Mouse (Mus musculus) limb, embryonic 11.5 days (tissue): ENCODE data around the gene Fam102b. TPM values are rescaled to one million over a fixed set of nuclear protein-coding genes. Genes with fewer than 3 reads are reported as not detected.
A peak's percentile ranks its signal among the peaks of the same experiment; 100 is the strongest.

Experiments used
- ATAC-seq: fragments of 200-750 bp; cut with Nextera tagmentation; 2 replicates; pipeline ENCODE4 v1.8.0; 2017; ENCODE audit warnings: low read depth; ENCODE audit not compliant: insufficient number of reproducible peaks, low FRiP score, low TSS enrichment
- DNase-seq: peaks from one replicate; pipeline ENCODE4 v3.0.0-alpha.2; 2015; ENCODE audit warnings: low spot score
- H3K27ac ChIP-seq: fragments of 300-500 bp; sonication (generic); replicated peaks from 2 replicates; pipeline ENCODE4 v1.5.1; 2014; ENCODE audit warnings: low read depth, mild to moderate bottlenecking, low read length
- H3K27me3 ChIP-seq: fragments of 300-500 bp; sonication (generic); 2 replicates; pipeline ENCODE4 v1.6.1; 2014; ENCODE audit warnings: mild to moderate bottlenecking, low read length, mixed read lengths; ENCODE audit not compliant: control insufficient read depth, insufficient read depth
- H3K36me3 ChIP-seq: fragments of 300-500 bp; sonication (generic); 2 replicates; pipeline ENCODE4 v1.6.1; 2014; ENCODE audit warnings: mild to moderate bottlenecking, low read length, moderate library complexity, mixed read lengths; ENCODE audit not compliant: control insufficient read depth, insufficient read depth
- H3K4me1 ChIP-seq: fragments of 300-500 bp; sonication (generic); 2 replicates; pipeline ENCODE4 v1.6.1; 2014; ENCODE audit warnings: low read length, mixed read lengths; ENCODE audit not compliant: control insufficient read depth, insufficient read depth
- H3K4me2 ChIP-seq: fragments of 300-500 bp; sonication (generic); 2 replicates; pipeline ENCODE4 v1.6.1; 2014; ENCODE audit warnings: low read depth, mild to moderate bottlenecking, moderate library complexity; ENCODE audit not compliant: severe bottlenecking
- H3K4me3 ChIP-seq: fragments of 300-500 bp; sonication (generic); 2 replicates; pipeline ENCODE4 v1.5.1; 2014; ENCODE audit warnings: low read depth, low read length
- H3K9ac ChIP-seq: fragments of 300-500 bp; sonication (generic); 2 replicates; pipeline ENCODE4 v1.6.1; 2014; ENCODE audit warnings: mild to moderate bottlenecking, low read length
- H3K9me3 ChIP-seq: fragments of 300-500 bp; sonication (generic); 2 replicates; pipeline ENCODE4 v1.6.1; 2016; ENCODE audit warnings: low read length; ENCODE audit not compliant: control insufficient read depth
- WGBS: fragments of 180-500 bp; shearing (Covaris S2); extraction: QIAGEN DNeasy Blood & Tissue Kit; methylation state at CpG from one replicate; pipeline ENCODE4 v1.1.7; 2014; 5-methylcytosine and 5-hydroxymethylcytosine counted together
- microRNA-seq: library from miRNA; unstranded; fragments of <30 nt; microRNA quantifications from one replicate; pipeline ENCODE4, GENCODE M21; 2016
- polyA plus RNA-seq: library from polyadenylated mRNA; unstranded; fragments of >200 nt; fragmentation: Nextera tagmentation; extraction: Ambion mirVana; gene quantifications from 2 replicates; pipeline ENCODE4 v1.2.1, GENCODE M21; 2014

The Fam102b gene
- polyA plus RNA-seq, 1 experiment from 2014 or later = 7.7 TPM

DNA sequence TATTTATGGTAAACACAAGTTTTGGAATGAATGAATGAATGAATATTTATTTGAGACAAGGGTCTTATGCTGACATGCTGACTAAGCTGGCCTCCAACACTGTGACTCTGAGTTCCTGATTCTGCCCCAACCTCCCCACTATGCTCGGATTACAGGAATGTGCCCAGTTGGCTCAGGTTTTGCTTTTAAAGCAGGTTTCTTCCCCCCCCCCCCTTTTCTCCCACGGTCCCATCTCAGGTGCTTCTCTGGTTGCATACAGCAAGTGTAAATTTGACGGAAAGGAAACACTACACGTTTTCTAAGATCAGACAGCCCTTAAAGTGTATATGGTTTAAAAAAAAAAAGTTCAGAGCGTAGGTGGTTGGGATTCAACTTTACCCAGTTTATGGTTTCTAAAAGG is 87.8 kb downstream of the Fam102b start, which contains the start of gene Henmt1:
TSS of gene Henmt1 (plus strand) at position 301 of the 400 bp plus-strand sequence.
- no peaks in the 10 kb centered on the region for H3K27me3 ChIP-seq
- H3K36me3 ChIP-seq = no peaks in the 10 kb centered on the region
- ATAC-seq = no peak
- WGBS = 82% methylated on average over 5 of the region's 5 CpGs
- no peaks in the 10 kb centered on the region for H3K9me3 ChIP-seq
- peak within 1 kb of the TSS; percentile 40 for H3K4me2 ChIP-seq
- H3K4me1 ChIP-seq = no peaks in the 10 kb centered on the region
- H3K9ac ChIP-seq = no peak within 1 kb of the TSS
- H3K27ac ChIP-seq = no peak within 1 kb of the TSS
- DNase-seq = no peak
- H3K4me3 ChIP-seq = peak within 1 kb of the TSS; percentile 14; the same call in 1 of the 2 replicates

DNA sequence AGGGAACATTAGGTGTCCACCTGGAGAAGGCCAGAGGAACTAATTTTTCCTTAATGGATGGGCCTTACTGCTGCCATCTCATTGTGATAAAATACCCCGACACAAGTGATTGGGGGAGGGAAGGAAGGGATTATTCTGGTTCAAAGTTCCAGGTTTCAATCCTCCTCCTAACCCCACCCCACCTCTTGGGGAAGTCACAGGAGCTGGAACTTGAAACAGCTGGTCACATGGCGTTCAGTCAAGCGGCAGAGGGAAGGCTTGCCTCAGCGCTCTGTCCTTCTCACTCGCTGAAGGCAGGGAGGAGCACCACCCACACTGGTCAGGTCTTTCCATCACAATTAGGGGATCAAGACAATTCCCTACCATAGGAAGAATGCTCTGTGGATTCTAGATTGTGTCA is 88.7 kb downstream of the Fam102b start:
- no peak for DNase-seq
- Histone ChIP-seq H3K9ac (no peak overlapping the region), H3K36me3 (no peaks in the 10 kb centered on the region), H3K4me2 (no peak overlapping the region), H3K27ac (no peak overlapping the region), H3K4me3 (no peak overlapping the region), H3K9me3 (no peaks in the 10 kb centered on the region), H3K4me1 (no peaks in the 10 kb centered on the region), H3K27me3 (no peaks in the 10 kb centered on the region)
- no peak for ATAC-seq
- WGBS = 88% methylated on average over 5 of the region's 5 CpGs

DNA sequence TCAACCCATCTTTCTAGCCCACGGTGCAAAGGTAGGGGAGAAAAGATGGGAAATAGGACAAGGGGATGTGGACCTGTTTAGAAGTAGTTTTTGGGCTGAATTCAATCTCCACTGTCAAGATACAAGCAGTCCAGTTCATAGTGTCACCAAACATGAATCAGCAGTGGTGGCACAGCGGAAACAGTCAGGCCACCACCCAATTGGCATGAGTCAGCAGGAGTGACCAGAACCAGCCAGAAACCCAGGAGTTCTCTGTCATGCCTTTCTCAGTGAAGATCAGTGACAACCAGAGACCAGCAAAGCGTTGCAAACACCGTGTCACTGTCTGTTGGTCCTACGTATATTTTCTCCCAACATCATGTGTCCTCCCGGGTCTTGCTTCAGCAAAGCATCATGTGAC is 93.8 kb downstream of the Fam102b start:
- DNase-seq (no peak), ATAC-seq (no peak)
- WGBS = 89% methylated on average over 6 of the region's 6 CpGs
- Histone ChIP-seq H3K4me2 (no peak overlapping the region), H3K27me3 (no peaks in the 10 kb centered on the region), H3K4me3 (no peak overlapping the region), H3K9ac (no peak overlapping the region), H3K9me3 (no peaks in the 10 kb centered on the region), H3K27ac (no peak overlapping the region), H3K4me1 (no peaks in the 10 kb centered on the region), H3K36me3 (no peaks in the 10 kb centered on the region)

DNA sequence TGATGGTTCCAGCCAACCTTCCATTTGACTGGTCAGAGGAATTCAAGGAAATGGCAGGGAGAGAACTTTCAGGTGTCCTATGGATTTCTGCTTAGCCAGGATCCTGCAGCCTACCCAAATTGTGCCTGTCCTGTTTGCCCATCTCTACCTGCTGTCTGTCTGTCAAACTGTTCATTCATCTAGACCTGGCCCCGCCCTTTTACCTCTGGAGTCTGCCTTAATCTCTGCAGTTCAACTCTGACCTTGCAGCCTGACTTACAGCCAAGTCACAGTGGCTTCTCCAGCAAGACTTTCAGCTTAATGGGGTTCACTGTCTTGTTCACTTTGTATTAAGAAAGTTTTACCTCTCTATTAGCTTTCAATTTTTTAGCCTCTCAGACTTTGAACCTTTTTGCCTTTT is 101.1 kb downstream of the Fam102b start:
- Histone ChIP-seq H3K4me3 (no peak overlapping the region), H3K4me2 (no peak overlapping the region), H3K9ac (no peak overlapping the region), H3K4me1 (no peaks in the 10 kb centered on the region), H3K27me3 (no peaks in the 10 kb centered on the region), H3K9me3 (no peaks in the 10 kb centered on the region), H3K27ac (no peak overlapping the region), H3K36me3 (no peaks in the 10 kb centered on the region)
- DNase-seq = no peak
- WGBS = 69% methylated on average over 1 of the region's 1 CpGs
- no peak for ATAC-seq

DNA sequence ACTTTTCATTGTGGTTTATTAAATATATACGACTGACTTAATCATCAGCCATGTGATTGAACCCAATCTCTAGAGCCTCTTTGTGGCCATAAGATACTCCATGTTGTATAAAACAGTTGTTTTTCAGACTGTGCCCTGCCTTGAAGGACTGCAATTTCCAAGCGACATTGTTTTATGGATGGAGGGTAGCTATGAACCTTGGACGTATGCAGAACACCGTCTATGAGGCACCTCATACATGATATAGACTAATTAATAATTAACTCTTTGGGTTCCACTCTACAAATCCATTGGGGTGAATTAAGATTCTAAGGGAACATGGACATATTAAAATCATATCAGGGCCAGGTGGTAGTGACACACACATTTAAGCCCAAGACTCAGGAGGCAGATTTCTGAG is 101.7 kb downstream of the Fam102b start:
- Histone ChIP-seq H3K36me3 (no peaks in the 10 kb centered on the region), H3K27me3 (no peaks in the 10 kb centered on the region), H3K9ac (no peak overlapping the region), H3K4me2 (no peak overlapping the region), H3K4me3 (no peak overlapping the region), H3K4me1 (no peaks in the 10 kb centered on the region), H3K27ac (no peak overlapping the region), H3K9me3 (no peaks in the 10 kb centered on the region)
- no peak for DNase-seq
- 88% methylated on average over 4 of the region's 4 CpGs for WGBS
- ATAC-seq = no peak

DNA sequence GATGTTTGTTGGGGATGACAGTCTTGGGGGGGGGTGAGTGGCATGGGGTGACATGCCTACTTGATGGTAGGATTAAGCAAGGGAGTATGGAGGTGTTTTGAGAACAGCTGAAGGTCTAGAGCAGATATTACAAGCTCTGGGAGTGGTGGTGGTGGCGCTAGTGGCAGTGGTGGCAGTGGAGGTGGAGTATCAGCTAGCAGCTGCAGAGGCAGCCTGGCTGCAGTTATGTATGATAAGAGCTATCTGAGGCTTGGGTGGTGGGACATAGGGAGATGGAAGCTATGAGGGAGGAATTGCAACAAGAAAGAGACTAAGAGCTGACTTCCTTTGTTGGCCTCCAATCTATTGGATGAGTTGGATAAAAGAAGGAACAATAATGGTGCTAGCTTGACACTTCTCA is 105.6 kb downstream of the Fam102b start:
- Histone ChIP-seq H3K27ac (no peak overlapping the region), H3K27me3 (no peaks in the 10 kb centered on the region), H3K4me2 (no peak overlapping the region), H3K9me3 (no peaks in the 10 kb centered on the region), H3K36me3 (no peaks in the 10 kb centered on the region), H3K9ac (no peak overlapping the region), H3K4me3 (no peak overlapping the region), H3K4me1 (no peaks in the 10 kb centered on the region)
- no peak for ATAC-seq
- WGBS = 95% methylated on average over 1 of the region's 1 CpGs
- DNase-seq = no peak

Small RNA genes lying within 50 kb of the gene (microRNA-seq; reads per million reads assigned to microRNA genes)
- gene Gm44384 = not detected

Other genes with a start within 250 kb of the Fam102b start
- 26.0 and 27.0 TPM in 2 replicates for gene Stxbp3, start 187.1 kb downstream of the Fam102b start, polyA plus RNA-seq
- 0.18 TPM in 1 of 2 replicates, not detected in the other for gene Fndc7, start 137.6 kb downstream of the Fam102b start, polyA plus RNA-seq
- gene Prpf38b, start 115.9 kb downstream of the Fam102b start, polyA plus RNA-seq = 79.9 and 81.2 TPM in 2 replicates
- gene Henmt1, start 87.7 kb downstream of the Fam102b start, polyA plus RNA-seq = 0.54 and 1.0 TPM in 2 replicates
- not detected in 2 replicates for gene Gm9857, start 87.2 kb downstream of the Fam102b start, polyA plus RNA-seq
- gene Slc25a54, start 52.9 kb upstream of the Fam102b start, polyA plus RNA-seq = not detected in 2 replicates
- 36.3 and 38.3 TPM in 2 replicates for gene Slc25a24, start 95.5 kb upstream of the Fam102b start, polyA plus RNA-seq